Mouse (Mus musculus) small intestine, adult 2 months (tissue): ENCODE results near the gene Rnf115.

ENCODE experiments used
- CTCF ChIP-seq: fragments of 200-500 bp; IDR thresholded peaks from 2 replicates; pipeline ENCODE4 v1.5.1; 2012; ENCODE audit warnings: low read depth, mild to moderate bottlenecking, control low read depth, inconsistent platforms, low read length, moderate library complexity, mixed read lengths; ENCODE audit not compliant: insufficient replicate concordance, insufficient read length; ENCODE audit errors: extremely low read depth
- POLR2A ChIP-seq: fragments of 200-500 bp; IDR thresholded peaks from 2 replicates; pipeline ENCODE4 v1.6.1; 2012; ENCODE audit warnings: low read depth, mild to moderate bottlenecking, control low read depth, inconsistent platforms, low read length, moderate library complexity

DNA sequence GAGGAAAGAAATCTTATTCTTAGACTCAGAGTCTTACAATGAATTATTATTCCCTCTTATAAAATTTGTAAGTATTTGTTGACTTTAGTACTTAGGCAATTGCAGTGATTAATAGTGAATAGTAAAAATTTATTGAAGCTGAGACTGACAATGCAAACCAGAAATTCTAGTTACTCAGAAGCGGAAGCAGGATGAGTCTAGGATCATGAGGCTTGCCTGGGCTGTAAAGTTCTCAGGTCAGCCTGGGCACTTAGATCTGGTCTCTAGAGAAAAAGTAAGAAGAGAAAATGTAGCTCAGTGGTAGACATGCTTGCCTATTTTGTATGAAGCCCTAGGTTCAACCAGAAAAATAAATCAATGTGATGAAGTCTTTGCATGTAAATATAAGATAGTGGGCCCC, 28.5 kb downstream of the Rnf115 start:
- TF ChIP-seq CTCF (no peak), POLR2A (no peak)
